Mouse (Mus musculus) MEL (cell line): Measurements from ENCODE around the gene Otos. TPM values are rescaled to one million over a fixed set of nuclear protein-coding genes. Genes with fewer than 3 reads are reported as not detected.

Experiments
- DNase-seq: peaks from one replicate; pipeline ENCODE4 v3.0.0; 2011; ENCODE audit warnings: low read depth, low spot score
- H3K27ac ChIP-seq: 2 replicates; pipeline ENCODE4 v1.5.1; 2012; ENCODE audit warnings: low read depth, mild to moderate bottlenecking, control low read depth, low read length, moderate library complexity; ENCODE audit not compliant: control insufficient read depth
- H3K27me3 ChIP-seq, 2 experiments: fragments of 150-350 bp in 1 of 2; sonication (generic) in 1 of 2; 2 replicates each; pipeline ENCODE4 v1.6.1; 2012; ENCODE audit warnings: low read length in 2 of 2, mild to moderate bottlenecking in 2 of 2, improper control_type of control experiment in 1 of 2, moderate library complexity in 1 of 2; ENCODE audit not compliant: insufficient read depth in 2 of 2, control insufficient read depth in 1 of 2
- H3K36me3 ChIP-seq, 2 experiments: 2 replicates each; pipeline ENCODE4 v1.6.1; 2012 to 2014; ENCODE audit warnings: low read length in 2 of 2, improper control_type of control experiment in 1 of 2, inconsistent platforms in 1 of 2, mild to moderate bottlenecking in 1 of 2; ENCODE audit not compliant: insufficient read depth in 2 of 2, control insufficient read depth in 1 of 2
- H3K4me1 ChIP-seq, 2 experiments: fragments of 150-350 bp in 1 of 2; sonication (generic) in 1 of 2; 2 replicates each; pipeline ENCODE4 v1.6.1; 2012; ENCODE audit warnings: low read length in 2 of 2, improper control_type of control experiment in 1 of 2, mild to moderate bottlenecking in 1 of 2; ENCODE audit not compliant: insufficient read depth in 2 of 2, control insufficient read depth in 1 of 2
- H3K4me3 ChIP-seq, 2 experiments: fragments of 150-350 bp in 1 of 2; sonication (generic) in 1 of 2; 2 replicates each; pipeline ENCODE4 v1.5.1; 2012; ENCODE audit warnings: low read depth in 2 of 2, low read length in 2 of 2, mild to moderate bottlenecking in 2 of 2, moderate library complexity in 2 of 2, control low read depth in 1 of 2, improper control_type of control experiment in 1 of 2; ENCODE audit not compliant: control insufficient read depth in 1 of 2, insufficient read depth in 1 of 2
- H3K79me2 ChIP-seq: 2 replicates; pipeline ENCODE4 v1.6.1; 2012; ENCODE audit warnings: mild to moderate bottlenecking, low read length, moderate library complexity; ENCODE audit not compliant: control insufficient read depth, poor library complexity, insufficient read depth
- H3K9ac ChIP-seq: 2 replicates; pipeline ENCODE4 v1.6.1; 2012; ENCODE audit warnings: low read depth, mild to moderate bottlenecking, control low read depth, low read length, moderate library complexity; ENCODE audit not compliant: control insufficient read depth, poor library complexity, severe bottlenecking
- H3K9me3 ChIP-seq: fragments of 150-350 bp; sonication (generic); replicated peaks from 2 replicates; pipeline ENCODE4 v1.6.1; 2012; ENCODE audit warnings: mild to moderate bottlenecking, low read length, improper control_type of control experiment, moderate library complexity; ENCODE audit not compliant: insufficient read depth
- BHLHE40 ChIP-seq: IDR thresholded peaks from 2 replicates; pipeline ENCODE4 v1.6.1; 2012; ENCODE audit warnings: low read depth, mild to moderate bottlenecking, inconsistent platforms, low read length, improper control_type of control experiment, borderline replicate concordance
- CHD2 ChIP-seq: IDR thresholded peaks from 2 replicates; pipeline ENCODE4 v1.6.1; 2011; ENCODE audit warnings: low read length, improper control_type of control experiment
- E2F4 ChIP-seq: IDR thresholded peaks from 2 replicates; pipeline ENCODE4 v1.6.1; 2011; ENCODE audit warnings: low read depth, low read length, improper control_type of control experiment, borderline replicate concordance
- GATA1 ChIP-seq: IDR thresholded peaks from 2 replicates; pipeline ENCODE4 v1.6.1; 2011; ENCODE audit warnings: low read depth, low read length, improper control_type of control experiment
- JUND ChIP-seq: IDR thresholded peaks from 2 replicates; pipeline ENCODE4 v1.6.1; 2011; ENCODE audit warnings: low read depth, mild to moderate bottlenecking, improper control_type of control experiment, low read length
- MAX ChIP-seq: IDR thresholded peaks from 2 replicates; pipeline ENCODE4 v1.6.1; 2011; ENCODE audit warnings: low read length, improper control_type of control experiment
- MYB ChIP-seq: IDR thresholded peaks from 2 replicates; pipeline ENCODE4 v1.6.1; 2011; ENCODE audit warnings: mild to moderate bottlenecking, low read depth, low read length, improper control_type of control experiment
- POLR2AphosphoS2 ChIP-seq: IDR thresholded peaks from 2 replicates; pipeline ENCODE4 v1.6.1; 2011; ENCODE audit warnings: low read length, improper control_type of control experiment
- POLR2AphosphoS5 ChIP-seq: IDR thresholded peaks from 2 replicates; pipeline ENCODE4 v1.6.1; 2012; ENCODE audit warnings: low read depth, borderline replicate concordance, mild to moderate bottlenecking, inconsistent platforms, low read length, moderate library complexity, mixed read lengths
- TAL1 ChIP-seq: IDR thresholded peaks from 2 replicates; pipeline ENCODE4 v1.6.1; 2012; ENCODE audit warnings: mild to moderate bottlenecking, inconsistent platforms, low read length, moderate library complexity, mixed read lengths
- TCF12 ChIP-seq: IDR thresholded peaks from 2 replicates; pipeline ENCODE4 v1.6.1; 2014; ENCODE audit warnings: low read depth, mild to moderate bottlenecking, inconsistent platforms, low read length, improper control_type of control experiment, moderate library complexity
- UBTF ChIP-seq: IDR thresholded peaks from 2 replicates; pipeline ENCODE4 v1.6.1; 2012; ENCODE audit warnings: low read depth, mild to moderate bottlenecking, inconsistent platforms, low read length, improper control_type of control experiment, moderate library complexity, borderline replicate concordance; ENCODE audit not compliant: insufficient read depth
- ZC3H11A ChIP-seq: IDR thresholded peaks from 2 replicates; pipeline ENCODE4 v1.6.1; 2012; ENCODE audit warnings: low read depth, mild to moderate bottlenecking, inconsistent platforms, low read length, improper control_type of control experiment
- ZKSCAN1 ChIP-seq: IDR thresholded peaks from 2 replicates; pipeline ENCODE4 v1.6.1; 2012; ENCODE audit warnings: low read depth, mild to moderate bottlenecking, inconsistent platforms, low read length, improper control_type of control experiment, moderate library complexity
- ZMIZ1 ChIP-seq: IDR thresholded peaks from 2 replicates; pipeline ENCODE4 v1.6.1; 2012; ENCODE audit warnings: low read depth, mild to moderate bottlenecking, inconsistent platforms, low read length, improper control_type of control experiment, moderate library complexity
- polyA plus RNA-seq, 2 experiments: library from polyadenylated mRNA; stranded (reverse) in 1 of 2; unstranded in 1 of 2; fragments of >175 nt in 1 of 2; fragments of >200 nt in 1 of 2; gene quantifications; 2 replicates each; pipeline versions ENCODE4 v1.2.1 to v1.2.4; 2012; ENCODE audit warnings: low replicate concordance in 2 of 2, low read depth in 1 of 2; ENCODE audit not compliant: insufficient read length in 2 of 2, insufficient read depth in 1 of 2, missing spikeins in 1 of 2
- total RNA-seq: library from RNA; depleted of rRNA; stranded (reverse); fragments of 300-350 nt; gene quantifications from 2 replicates; pipeline ENCODE4 v1.2.3, GENCODE M21; 2012

Otos gene
- total and polyA plus RNA-seq, 3 experiments, result 1.2 to 6.3 TPM; not detected in 1

GRCm38 (mm10) chr1:92637501-92638172, 11.0 kb downstream of the Otos start:
- TF ChIP-seq ZC3H11A, result no peak
- TF ChIP-seq POLR2AphosphoS2, result peak; percentile 13; the same call in 1 of the 2 replicates
- no peak overlapping the region for H3K4me3 ChIP-seq
- H3K4me1 ChIP-seq, result peaks cover 0 to 17% of the 10 kb centered on the region in 2 experiments; a peak in 3 of 4 replicates
- no peak overlapping the region for H3K27ac ChIP-seq
- peaks cover 30% of the 10 kb centered on the region for H3K79me2 ChIP-seq
- no peaks in the 10 kb centered on the region for H3K9me3 ChIP-seq
- H3K27me3 ChIP-seq, result no peaks in the 10 kb centered on the region
- DNase-seq, result no peak
- no peak overlapping the region for H3K9ac ChIP-seq
- H3K36me3 ChIP-seq, result peaks cover 2 to 14% of the 10 kb centered on the region in 2 experiments; a peak in 3 of 4 replicates

- Histone ChIP-seq H3K4me3 (no peak overlapping the region), H3K79me2 (peaks cover 29% of the 10 kb centered on the region), H3K9ac (no peak overlapping the region), H3K36me3 (peaks cover 2 to 11% of the 10 kb centered on the region in 2 experiments; a peak in 3 of 4 replicates), H3K27me3 (no peaks in the 10 kb centered on the region), H3K27ac (no peak overlapping the region), H3K4me1 (peaks cover 0 to 12% of the 10 kb centered on the region in 2 experiments; a peak in 3 of 4 replicates), H3K9me3 (no peaks in the 10 kb centered on the region)
- TF ChIP-seq CHD2, result no peak
- no peak for TF ChIP-seq BHLHE40
- TF ChIP-seq MAX, result no peak
- TF ChIP-seq POLR2AphosphoS5, result no peak
- TF ChIP-seq E2F4, result no peak
- no peak for TF ChIP-seq JUND
- TF ChIP-seq GATA1, result no peak
- no peak for TF ChIP-seq ZKSCAN1
- no peak for TF ChIP-seq MYB
- TF ChIP-seq TCF12, result no peak
- TF ChIP-seq POLR2AphosphoS2, result no peak
- no peak for TF ChIP-seq UBTF
- TF ChIP-seq TAL1, result no peak
- no peak for TF ChIP-seq ZMIZ1
- DNase-seq, result no peak
Measured at GRCm38 (mm10) chr1:92636676-92637075, 12.0 kb downstream of the Otos start.
